Mouse (Mus musculus): Measurements from ENCODE around the gene Galnt6.

DNA sequence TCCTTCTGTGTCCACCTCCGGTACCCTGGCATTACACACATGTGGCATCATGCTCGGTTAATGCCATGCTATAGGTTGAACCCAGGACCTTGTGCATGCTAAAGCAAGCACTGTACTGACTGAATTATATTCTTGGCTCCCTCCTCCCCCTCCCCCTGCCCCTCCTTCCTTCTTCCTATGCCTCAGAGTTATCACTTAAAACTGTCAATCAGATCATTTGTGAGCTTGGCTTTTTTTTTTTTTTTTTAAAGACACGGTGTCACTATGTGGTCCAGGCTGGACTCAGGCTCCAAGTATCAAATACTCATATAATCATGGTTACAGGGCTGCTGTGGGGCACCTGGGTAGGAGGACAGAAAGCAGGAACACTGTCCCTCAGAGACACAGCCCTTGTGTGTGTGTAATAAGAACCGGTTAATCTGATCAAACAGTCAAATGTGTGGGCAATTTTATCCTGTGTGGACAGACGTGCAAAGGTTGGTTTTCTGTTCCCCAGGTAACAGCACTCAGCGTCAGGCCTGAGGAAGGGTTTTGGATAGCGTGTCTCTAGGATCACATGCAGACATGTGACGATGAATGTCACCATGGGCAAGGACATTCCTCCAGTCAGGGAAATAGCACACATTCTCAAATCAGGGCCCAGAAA, 20.6 kb downstream of the Galnt6 start:
- TF ChIP-seq CTCF (IDR thresholded peaks at IDR 0.05; ENCODE audit: low read depth, low read length) (no peak), POLR2A (IDR thresholded peaks at IDR 0.05; ENCODE audit: extremely low read depth, insufficient read depth, low read length) (no peak)
